Mouse (Mus musculus) thymus, postnatal 14 days (tissue): ENCODE data around the gene Plek.
A peak's percentile ranks its signal among the peaks of the same experiment; 100 is the strongest.

Experiments used
- DNase-seq: peaks from one replicate; pipeline ENCODE4 v3.0.0; 2021

Plek gene

DNA sequence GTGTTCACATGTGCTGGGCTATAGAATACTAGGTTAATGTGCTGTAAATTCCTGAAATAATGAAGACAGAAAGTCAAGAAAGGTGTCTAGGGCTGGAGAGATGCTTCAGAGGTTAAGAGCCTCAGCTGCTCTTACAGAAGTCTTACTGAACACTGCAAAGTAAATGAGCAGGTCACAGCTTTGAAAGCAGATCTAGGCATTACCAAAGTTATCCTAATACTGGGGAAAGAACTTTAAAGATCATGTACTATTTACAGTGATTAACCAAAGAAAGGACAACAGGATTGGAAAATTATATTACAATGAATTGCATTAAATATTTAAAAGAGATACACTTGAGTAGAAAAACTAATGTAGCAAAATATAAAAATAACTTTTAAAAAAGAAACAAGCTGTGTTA is 52.2 kb downstream of the Plek start:
- DNase-seq: no peak

DNA sequence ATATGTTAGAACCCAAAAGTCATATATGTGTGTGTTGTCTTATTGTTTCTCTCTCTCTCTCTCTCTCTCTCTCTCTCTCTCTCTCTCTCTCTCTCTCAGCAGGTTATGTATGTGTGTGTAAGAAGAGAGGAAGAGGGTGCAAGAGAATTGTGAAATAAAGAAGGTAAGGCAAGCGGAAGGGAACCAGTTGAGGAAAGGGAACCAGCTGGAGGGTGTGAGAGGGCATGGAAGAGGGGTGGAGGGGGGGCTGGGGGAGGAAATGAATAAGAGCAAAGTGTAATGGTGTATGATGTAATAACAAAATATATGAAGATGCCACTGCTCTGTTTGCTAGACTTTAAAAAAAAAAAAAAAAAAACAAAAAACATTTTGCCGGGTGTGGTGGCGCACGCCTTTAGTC is 52.8 kb downstream of the Plek start:
- DNase-seq: no peak

DNA sequence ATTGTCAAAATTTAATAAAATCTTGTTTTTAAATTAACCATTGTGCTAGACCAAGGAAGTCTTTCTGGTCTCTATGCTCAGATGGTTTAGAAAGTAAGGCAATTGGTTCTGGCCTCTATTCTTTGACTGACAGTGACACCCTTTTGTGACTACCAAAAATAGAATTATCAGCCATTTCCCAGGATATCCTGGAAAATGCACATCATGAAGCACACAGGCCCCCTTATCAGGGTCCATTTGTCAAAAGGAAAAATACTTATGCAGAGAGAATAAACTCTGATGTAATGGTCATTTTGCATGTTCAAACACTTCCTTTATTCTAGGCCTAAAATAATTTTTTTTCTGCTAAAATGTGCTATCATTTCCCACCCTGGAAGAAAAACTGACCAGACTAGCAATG is 54.7 kb downstream of the Plek start:
- no peak for DNase-seq

DNA sequence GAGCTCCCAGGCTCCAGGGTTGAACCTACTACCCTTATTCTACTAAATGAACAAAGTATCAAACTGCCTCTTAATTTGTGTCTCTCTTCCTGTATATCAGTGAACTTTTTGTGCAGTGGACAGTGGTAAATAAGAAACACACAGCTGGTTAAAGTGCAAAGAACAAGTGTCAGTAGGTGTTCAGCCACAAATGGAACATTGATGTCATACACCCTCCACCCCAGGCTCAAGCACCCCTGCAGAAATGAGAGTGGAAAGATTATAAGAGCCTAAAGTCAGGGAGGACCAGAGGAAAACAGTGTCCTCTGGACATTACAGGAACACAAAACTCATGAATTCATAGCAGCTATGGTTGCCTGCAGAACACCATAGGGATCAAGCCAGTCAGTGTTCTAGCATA is 55.4 kb downstream of the Plek start:
- no peak for DNase-seq

DNA sequence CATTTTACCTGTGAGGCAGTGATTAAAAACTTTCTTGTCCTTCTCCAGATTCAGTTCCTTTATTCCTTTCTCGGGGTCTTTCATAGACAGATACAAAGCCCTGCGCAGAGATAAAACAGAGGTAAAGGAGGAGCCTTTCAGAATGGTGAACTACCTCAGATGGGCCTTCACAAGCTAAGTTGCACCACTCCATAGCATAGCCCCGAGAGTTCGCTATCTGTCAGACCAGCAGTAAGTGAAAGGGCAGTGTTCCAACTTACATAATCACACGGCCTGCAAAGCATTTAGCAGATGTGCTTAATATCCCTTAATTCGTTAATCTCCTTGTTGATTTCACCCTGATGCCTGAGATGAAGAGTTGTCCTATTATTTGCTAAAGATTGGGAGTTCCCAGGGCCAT is 59.3 kb downstream of the Plek start:
- no peak for DNase-seq

DNA sequence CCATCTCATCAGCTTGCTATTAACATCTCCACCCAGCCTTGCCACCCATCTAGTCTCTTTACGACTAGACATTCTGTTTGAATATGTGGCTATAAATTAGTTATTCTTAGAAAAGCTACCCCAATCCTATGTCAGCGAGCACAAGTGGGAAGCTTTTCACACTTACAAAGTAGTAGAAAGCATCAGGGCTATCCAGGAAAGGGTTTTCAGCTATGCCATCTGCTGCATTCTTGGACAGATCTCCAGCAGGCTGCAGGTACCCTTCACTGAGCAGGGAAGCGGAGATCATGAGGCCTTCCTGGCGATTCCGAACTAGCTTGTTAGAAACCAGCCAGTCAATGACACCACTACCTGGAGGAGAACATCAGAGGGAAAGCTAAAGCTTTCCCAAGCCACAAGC is 62.3 kb downstream of the Plek start:
- no peak for DNase-seq

DNA sequence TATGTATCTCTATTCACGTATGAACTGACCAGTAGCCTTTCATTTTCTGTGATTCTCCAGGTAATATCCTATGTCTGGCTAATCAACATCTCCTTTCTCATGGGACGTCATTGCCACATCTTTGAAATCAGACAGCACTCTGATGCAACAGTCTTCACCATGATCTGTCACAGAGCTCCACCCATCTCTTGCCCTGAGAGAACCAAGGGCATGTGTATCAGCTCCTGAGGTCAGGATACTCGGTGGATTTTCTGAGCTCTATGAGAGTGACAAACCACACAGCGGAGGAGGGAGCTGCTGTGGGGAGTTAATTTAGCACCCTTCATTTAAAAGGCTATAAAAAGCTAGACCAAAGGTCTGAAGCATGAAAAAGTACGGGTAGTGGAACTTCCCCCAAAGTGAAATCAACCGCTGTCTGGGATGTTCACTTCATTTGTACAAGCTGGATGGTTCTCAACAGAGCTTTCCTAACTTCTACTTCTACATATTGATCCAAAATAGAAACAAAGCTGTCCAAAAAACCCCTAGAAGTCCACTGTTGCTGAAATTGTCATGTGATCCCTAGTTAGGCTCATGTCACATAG is 64.3 kb downstream of the Plek start:
- DNase-seq: no peak

DNA sequence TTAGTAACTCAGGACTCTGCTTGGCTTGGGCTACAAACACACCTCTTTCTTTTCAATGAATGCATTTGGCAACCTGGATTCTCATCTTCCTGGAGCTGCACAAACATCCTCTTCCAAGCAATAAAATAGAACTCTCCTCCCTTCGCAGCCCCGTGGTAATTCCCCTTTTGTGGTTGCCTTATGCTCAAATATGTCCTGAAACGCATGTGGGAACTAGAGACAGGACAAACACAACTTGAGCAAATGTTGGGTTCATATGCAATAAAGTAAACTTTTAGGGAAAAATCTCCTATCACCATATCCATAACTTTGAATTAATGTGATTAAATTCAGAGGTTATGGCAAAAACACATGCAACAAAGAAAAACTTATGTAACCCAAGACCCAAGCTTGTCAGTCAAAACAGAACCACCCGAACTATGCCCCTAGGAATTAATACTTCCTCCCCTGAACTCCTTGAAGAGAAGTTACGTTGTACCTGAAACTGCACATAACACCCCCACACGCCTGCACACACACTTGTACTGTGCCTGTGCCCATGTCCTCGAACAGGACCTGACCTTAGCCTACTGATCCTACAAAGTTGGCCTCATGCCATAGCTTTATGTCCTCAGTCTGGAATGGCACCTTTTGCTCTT is 65.5 kb downstream of the Plek start:
- DNase-seq: no peak

DNA sequence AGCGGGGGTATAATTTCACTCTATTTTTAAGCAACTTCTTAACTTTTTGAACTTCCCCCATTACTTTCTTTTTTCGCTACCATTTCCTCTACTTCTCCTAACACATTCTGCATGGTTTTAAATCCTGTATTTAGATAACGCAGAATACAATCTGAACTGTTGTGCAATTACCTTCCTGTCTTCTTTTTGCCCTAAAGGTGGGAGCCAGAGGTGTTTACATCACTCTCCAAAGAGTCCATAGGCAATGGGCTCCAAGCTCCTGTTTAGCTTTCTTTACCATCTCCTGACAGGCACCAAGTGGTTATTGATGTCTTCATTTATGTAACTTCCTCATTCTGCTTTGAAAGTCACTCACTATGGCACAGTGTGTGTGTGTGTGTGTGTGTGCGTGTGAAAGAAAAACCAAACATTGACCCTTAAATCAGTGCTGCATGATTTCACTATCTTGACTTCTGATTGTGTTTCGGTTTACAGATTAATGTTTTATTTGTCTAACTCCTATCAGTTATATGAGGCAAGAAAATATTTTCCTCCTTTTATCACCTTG is 73.9 kb downstream of the Plek start:
- no peak for DNase-seq

DNA sequence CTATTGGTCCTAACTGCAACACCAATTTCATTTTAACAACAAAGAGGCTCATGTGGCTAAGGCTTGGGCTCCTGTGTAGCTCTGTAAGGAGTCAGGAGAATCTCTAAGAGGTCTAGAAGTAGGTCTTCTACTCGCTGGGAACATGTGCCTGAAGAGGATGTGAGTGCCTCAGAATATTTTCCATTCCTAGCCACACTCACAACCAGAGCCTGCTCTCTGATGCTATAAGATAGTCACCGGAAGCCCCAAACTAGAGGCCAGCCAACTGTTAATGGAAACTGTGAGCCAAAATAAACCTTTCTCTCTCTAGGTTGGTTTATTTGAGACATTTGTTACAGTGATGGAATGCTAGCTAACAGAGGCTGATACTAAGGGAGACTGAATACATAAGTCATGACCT is 74.6 kb downstream of the Plek start:
- no peak for DNase-seq

DNA sequence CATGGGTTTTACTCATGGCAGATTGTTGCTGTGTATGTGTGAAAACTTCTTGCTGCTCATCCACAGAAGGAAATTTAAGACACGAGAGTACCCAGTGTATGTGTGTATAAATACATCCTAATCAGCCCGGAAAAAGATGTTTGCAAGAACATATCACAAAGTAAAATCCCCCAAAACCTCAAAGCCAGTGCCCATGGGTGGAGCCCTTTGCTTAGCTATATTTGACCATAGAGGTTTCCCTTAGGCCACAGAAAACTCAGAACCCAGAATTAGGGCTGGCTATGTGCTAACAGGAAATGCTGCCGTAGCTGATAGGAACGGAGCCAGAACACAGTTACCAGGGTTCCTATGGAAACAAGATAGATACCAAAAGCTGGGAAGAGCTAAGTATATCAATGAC is 75.2 kb downstream of the Plek start:
- DNase-seq: no peak

DNA sequence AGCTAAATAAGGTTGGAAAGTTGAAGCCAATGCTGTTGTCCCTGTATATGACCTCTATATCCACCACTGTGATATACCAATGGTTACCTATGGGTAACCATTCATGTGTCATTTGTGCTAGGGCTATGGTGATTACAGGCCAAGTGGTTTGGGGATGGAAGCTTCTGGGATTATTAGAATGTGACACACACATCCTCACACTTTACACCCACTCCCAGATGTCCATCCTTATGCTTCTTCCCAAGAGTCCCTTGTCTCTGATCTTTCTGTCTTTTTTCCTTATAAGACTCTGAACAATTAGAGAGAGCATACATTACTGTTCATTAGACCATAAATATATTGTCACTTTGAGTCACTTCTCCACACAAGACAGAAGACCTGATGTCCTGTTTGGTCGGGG is 79.1 kb downstream of the Plek start:
- no peak for DNase-seq

DNA sequence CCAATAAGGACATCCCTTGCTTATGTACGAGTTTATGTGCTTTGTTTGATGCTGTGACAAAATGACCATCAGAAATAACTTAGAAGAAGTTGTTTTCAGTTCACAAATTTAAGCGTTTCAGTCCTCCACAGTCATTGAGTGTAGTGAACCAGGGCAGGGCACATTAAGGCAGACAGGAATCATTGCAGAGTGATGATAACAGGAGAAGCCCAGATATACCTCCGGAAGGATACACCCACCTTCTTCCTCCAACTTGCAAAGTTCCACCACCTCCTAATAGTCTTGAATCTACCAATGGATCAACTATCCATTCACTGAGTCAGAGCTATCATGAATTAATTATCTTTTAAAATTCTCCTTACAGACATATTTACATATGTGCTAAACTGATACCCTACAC is 80.2 kb downstream of the Plek start:
- no peak for DNase-seq

DNA sequence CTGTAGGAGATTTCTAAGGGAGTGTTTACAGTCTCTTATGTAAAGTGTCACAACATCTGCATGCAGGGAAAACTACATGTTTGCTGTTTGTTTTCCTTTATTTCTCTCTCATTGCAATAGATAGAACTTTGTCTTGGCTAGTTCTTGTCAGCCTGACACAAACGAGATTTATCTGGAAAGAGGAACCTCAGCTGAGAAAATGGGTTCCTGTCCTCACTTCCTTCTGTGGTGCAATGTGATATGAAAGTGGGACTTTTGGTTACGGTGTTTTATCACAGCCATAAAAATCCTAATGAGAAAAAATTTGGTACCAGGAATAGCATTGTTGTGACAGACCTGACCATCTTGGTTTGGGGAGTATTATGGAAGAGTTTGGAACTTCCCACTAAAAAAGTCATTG is 82.5 kb downstream of the Plek start:
- DNase-seq: no peak

DNA sequence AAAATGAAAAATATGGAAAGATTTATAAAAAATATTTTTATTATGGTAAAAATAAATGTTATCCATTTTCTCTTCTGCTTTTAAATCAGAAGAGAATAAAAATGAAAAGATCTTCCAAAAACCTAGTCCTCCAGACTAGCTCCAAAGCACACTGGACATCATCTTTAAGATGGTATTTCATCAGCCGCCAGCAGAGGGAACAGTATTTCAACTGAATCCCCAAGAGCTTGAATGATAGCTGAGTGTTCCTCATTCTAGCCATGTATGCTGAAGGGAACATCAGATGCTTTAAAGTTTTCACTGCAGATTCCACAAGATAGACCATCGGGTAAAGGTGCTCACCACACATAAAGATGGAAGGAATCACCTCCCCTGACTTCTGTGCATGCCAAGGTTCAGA is 84.4 kb downstream of the Plek start:
- DNase-seq: no peak

DNA sequence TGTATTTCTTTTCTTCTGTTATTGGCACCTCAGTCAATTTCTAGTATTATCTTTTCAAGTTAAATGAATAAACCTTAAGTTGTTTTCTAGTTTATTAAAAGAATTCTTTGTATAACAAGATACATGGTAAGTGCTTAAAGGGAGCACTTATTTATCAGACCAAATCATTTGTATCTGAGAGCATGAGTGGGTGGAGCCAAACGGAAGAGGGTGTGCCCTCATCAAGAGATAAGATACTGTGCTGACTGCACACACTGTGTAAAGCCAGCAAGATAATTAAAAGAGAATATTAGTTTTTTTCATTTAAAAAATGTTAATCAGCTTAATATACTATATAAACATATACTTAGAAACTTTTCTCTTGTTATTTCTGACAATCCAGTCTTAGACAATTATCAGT is 93.7 kb downstream of the Plek start:
- DNase-seq: no peak

DNA sequence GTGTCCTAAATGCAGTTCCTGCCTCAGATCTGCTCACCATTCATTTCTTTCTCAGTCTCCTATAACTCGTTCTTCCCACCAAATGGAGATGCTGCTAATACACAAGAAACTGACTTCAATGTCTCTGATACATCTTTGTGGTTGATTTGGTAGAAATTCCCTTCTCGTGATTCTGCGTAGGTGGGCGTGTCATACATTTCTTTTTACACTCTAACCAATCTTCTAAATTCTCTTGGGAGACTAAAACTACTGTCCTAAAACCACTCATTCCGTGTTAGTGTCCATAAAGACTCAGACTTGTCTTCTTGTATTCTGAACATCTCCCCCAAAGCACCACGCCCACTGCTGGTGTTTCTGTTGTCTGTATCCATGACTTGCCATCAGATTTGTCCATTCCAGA is 95.2 kb downstream of the Plek start:
- DNase-seq: no peak

DNA sequence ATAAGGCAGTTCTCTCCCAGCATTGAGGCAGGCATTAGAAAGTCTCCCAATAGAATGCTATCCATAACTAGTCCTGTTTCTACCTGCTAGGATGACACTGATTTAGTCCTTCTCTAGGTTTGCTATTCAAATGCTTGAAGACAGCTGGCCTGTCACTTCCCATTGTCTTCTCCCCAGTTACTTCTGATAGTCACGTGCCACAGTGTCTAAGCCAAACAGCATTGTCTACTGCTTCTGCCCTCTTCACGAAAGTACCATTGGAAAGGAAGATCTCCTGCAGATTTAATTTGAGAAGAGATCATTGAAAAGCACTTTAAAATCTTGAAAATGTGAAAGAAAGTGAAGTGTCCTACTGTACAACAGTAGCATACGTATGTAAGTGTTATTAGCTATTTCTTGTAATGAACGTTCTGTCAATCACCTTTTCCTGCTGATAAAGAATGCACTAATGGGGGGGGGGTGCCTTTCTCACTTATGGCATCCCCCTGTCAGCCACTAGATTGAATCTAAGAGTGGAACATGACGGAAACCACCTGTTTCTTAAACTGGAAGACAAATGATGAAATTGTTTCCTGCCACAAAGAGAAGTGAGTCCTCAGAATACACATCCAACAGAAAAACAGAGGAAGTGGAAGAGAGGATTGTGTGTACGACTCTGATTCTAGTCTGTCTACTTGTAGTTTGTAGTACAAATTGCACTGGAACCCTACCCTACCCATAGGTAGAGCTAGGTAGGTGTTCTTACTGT is 95.9 kb downstream of the Plek start:
- DNase-seq: no peak

DNA sequence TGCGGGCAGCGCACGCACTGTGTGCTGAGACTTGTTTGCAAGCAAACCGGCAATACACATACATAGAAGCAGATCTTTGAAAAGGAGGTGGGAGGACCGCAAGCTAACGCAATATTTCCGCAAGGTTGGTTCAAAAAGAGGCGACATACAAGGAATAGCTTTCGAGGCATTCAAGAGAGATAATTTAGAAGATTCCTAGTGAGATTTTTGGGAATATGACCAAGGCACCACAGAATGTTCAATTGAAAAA is 100.5 kb downstream of the Plek start:
- no peak for DNase-seq

DNA sequence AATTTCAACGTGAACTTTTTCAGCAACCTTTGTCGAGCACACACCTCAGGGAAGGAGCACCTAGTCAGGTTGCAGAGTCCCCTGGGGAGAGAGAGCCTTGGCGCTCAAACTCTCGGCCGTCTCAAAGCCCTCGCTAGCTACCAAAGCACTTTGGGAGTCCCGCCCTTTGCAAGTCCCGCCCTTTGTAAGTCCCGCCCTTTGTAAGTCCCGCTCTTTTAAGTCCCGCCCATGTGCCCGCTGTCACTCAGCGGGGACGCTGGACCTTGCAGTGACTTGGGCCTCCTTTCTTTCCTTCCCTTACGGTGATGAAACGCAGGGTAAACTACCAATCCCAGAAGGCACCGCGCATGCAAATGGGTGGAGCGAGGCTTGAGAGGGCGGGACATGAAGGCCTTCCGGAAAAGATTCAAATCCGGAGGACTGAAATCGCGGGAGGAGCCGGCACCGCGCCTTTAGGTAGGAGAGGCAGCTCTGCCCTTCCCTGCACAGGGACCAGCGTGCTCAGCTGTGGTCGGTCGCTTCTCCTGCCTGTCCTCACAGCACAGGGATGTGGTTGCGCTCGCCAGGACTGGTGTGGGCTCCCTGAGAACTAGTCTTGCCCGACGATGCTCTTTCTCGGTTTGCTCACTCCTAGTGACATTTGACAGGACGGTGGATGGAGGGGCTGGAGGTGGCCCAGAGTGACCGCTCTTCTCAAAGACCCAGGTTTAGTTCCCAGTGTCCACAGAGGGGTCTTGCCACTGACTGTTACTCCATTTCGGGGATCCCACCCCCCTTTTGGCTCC is 101.0 kb downstream of the Plek start, which contains the start of gene Fbxo48:
Fbxo48 (plus strand) TSS at position 400 of the 785 bp plus-strand sequence.
- peak; percentile 96 for DNase-seq

DNA sequence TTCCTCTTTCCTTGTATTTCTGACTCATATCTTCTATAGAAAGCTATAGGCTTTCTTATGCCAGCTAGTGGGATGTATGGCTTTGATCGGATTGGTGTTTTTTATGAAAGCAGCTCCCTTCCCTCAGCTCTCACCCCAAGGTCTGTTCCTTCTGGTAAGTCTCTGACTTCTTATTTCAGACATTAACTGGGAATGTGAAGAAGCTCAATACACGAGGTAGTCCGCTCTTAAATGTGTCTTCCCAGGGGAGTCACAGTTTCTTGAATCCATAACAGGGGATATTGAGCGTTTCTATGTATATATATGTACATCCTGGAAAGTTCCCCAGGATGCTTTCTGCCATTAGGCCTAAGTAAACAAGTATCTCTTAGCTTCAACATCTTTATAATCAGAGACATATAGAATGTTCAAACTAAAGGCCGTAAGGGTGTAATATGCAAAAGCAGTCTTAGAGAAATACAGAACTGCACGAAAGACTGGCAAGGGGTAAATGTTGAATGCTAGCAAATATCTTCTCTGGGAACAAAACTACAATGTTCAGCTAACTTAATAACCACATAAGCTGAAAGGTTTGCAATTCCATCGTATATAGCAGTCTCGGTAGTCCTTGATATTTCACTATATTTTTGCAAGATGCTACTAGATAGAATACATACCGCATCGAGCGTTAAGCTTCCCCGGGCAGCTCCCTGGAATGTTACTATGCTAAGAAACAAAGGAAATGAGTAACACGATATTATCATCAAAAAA is 101.8 kb downstream of the Plek start:
- DNase-seq: no peak

DNA sequence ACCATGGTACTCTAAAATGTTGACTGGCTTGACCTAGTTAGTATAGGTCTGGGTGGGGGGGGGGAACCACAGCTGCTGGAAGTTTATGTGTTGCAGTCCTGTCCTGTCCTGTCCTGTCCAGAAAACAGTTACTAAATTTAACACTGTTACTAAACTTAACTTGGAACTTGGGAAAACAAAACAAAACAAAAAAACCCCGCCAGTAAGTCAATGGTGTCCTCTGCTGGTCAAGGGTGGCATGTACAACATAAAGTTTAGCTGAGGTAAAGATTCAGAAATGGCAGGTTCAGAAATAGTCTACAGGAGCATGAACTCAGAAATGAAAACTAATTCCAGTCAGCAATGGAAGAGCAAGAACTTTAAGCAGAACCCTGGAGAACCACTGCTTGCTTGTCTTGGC is 103.4 kb downstream of the Plek start:
- peak; percentile 27 for DNase-seq

DNA sequence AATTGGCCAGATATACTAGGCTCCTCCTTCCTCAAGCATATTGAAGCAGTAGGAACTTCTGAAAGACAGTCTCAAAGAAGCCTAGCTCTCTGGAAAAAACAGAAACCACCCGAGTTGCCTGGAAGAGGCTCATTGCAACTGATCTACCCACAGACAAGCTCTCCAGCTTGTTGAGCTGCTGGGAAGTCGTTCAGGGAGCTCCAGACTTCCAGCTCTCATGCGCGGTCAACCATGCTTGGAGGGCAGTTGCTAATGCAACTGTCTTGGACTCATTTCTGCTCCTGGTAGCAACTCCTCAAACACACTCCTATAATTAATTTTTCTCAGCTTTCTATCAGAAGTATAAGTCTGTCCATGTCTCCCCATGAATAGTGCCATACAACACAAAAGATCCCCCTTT is 109.2 kb downstream of the Plek start:
- no peak for DNase-seq
